Mouse (Mus musculus) naive thymus-derived CD4-positive, alpha-beta T cell, adult 2 months (primary cell): ENCODE data around the gene Cntd1.
"Not testable (repeated sequence)": the region's sequence is repeated elsewhere in the genome, so short reads cannot be mapped to it uniquely, and the experiment has no call there.

Experiments
- DNase-seq: peaks from one replicate; pipeline ENCODE4 v3.0.0-alpha.2; 2011; ENCODE audit warnings: low read depth

The Cntd1 gene

GRCm38 (mm10) chr11:101330961-101331360 is 52.1 kb downstream of the Cntd1 start:
- not testable (repeated sequence) for DNase-seq

GRCm38 (mm10) chr11:101332537-101332936 is 53.7 kb downstream of the Cntd1 start:
- no peak for DNase-seq

GRCm38 (mm10) chr11:101334023-101334422 is 55.2 kb downstream of the Cntd1 start:
- DNase-seq: no peak

- no peak for DNase-seq
These were observed 55.7 kb downstream of the Cntd1 start for GRCm38 (mm10) chr11:101334516-101334915.

GRCm38 (mm10) chr11:101335685-101336084 is 56.9 kb downstream of the Cntd1 start:
- no peak for DNase-seq

- no peak for DNase-seq
These were observed 59.4 kb downstream of the Cntd1 start for GRCm38 (mm10) chr11:101338123-101338760.
